Mouse (Mus musculus): Measurements from ENCODE around the gene A730071L15Rik. TPM values are rescaled to one million over a fixed set of nuclear protein-coding genes. Genes with fewer than 3 reads are reported as not detected.

Gene A730071L15Rik
- 0.74 and 1.1 TPM in 2 replicates for polyA plus RNA-seq (2014; fragmentation: Nextera tagmentation; extraction: Ambion mirVana)

GRCm38 (mm10) chr11:6199410-6200086 is at the start of gene A730071L15Rik:
Gene A730071L15Rik, plus strand, starts transcription at chr11:6200029.
- Histone ChIP-seq H3K4me1 (ENCODE audit: control insufficient read depth, insufficient read depth, low read length) (peaks cover 21% of the 10 kb centered on the region), H3K27ac (replicated peaks; ENCODE audit: low read depth, low read length) (peak within 1 kb of the TSS; percentile 97), H3K36me3 (ENCODE audit: control insufficient read depth, insufficient read depth, low read length) (peaks cover 2% of the 10 kb centered on the region; the same call in 1 of the 2 replicates), H3K27me3 (ENCODE audit: control insufficient read depth, insufficient read depth, low read length) (no peaks in the 10 kb centered on the region), H3K4me2 (ENCODE audit: low read length) (peak within 1 kb of the TSS; percentile 94), H3K4me3 (replicated peaks; ENCODE audit: low read depth, low read length) (peak within 1 kb of the TSS; percentile 99), H3K9me3 (ENCODE audit: control insufficient read depth, low read length) (no peaks in the 10 kb centered on the region), H3K9ac (replicated peaks; ENCODE audit: low read length) (peak within 1 kb of the TSS; percentile 91)
- ATAC-seq (ENCODE audit: low FRiP score, low TSS enrichment): peak; percentile 72
- 2% methylated on average over 35 of the region's 35 CpGs for WGBS
- DNase-seq: peak; percentile 25

GRCm38 (mm10) chr11:6152864-6153263 is 47.0 kb upstream of the A730071L15Rik start:
- H3K4me1 ChIP-seq (ENCODE audit: control insufficient read depth, insufficient read depth, low read length): peaks cover 5% of the 10 kb centered on the region; the same call in 1 of the 2 replicates
- WGBS: 90% methylated on average over 4 of the region's 4 CpGs
- no peak overlapping the region for H3K4me3 ChIP-seq (replicated peaks; ENCODE audit: low read depth, low read length)
- no peak for ATAC-seq (ENCODE audit: low FRiP score, low TSS enrichment)
- no peaks in the 10 kb centered on the region for H3K27me3 ChIP-seq (ENCODE audit: control insufficient read depth, insufficient read depth, low read length)
- no peaks in the 10 kb centered on the region for H3K9me3 ChIP-seq (ENCODE audit: control insufficient read depth, low read length)
- H3K27ac ChIP-seq (replicated peaks; ENCODE audit: low read depth, low read length): no peak overlapping the region
- no peak for DNase-seq
- H3K36me3 ChIP-seq (ENCODE audit: control insufficient read depth, insufficient read depth, low read length): peaks cover 16% of the 10 kb centered on the region
- H3K4me2 ChIP-seq (ENCODE audit: low read length): no peak overlapping the region
- H3K9ac ChIP-seq (replicated peaks; ENCODE audit: low read length): no peak overlapping the region

- Histone ChIP-seq H3K9ac (replicated peaks; ENCODE audit: low read length) (no peak overlapping the region), H3K27ac (replicated peaks; ENCODE audit: low read depth, low read length) (no peak overlapping the region), H3K4me2 (ENCODE audit: low read length) (no peak overlapping the region), H3K9me3 (ENCODE audit: control insufficient read depth, low read length) (no peaks in the 10 kb centered on the region), H3K27me3 (ENCODE audit: control insufficient read depth, insufficient read depth, low read length) (no peaks in the 10 kb centered on the region), H3K4me1 (ENCODE audit: control insufficient read depth, insufficient read depth, low read length) (peaks cover 5% of the 10 kb centered on the region; the same call in 1 of the 2 replicates), H3K36me3 (ENCODE audit: control insufficient read depth, insufficient read depth, low read length) (peaks cover 9% of the 10 kb centered on the region), H3K4me3 (replicated peaks; ENCODE audit: low read depth, low read length) (no peak overlapping the region)
- WGBS: 72% methylated on average over 3 of the region's 3 CpGs
- ATAC-seq (ENCODE audit: low FRiP score, low TSS enrichment) (no peak), DNase-seq (no peak)
These were observed 45.6 kb upstream of the A730071L15Rik start for GRCm38 (mm10) chr11:6154211-6154701.

GRCm38 (mm10) chr11:6156651-6157050 is 43.2 kb upstream of the A730071L15Rik start:
- no peak overlapping the region for H3K4me2 ChIP-seq (ENCODE audit: low read length)
- H3K4me3 ChIP-seq (replicated peaks; ENCODE audit: low read depth, low read length): no peak overlapping the region
- peaks cover 5% of the 10 kb centered on the region; the same call in 1 of the 2 replicates for H3K4me1 ChIP-seq (ENCODE audit: control insufficient read depth, insufficient read depth, low read length)
- no peak overlapping the region for H3K9ac ChIP-seq (replicated peaks; ENCODE audit: low read length)
- H3K9me3 ChIP-seq (ENCODE audit: control insufficient read depth, low read length): no peaks in the 10 kb centered on the region
- no peak overlapping the region for H3K27ac ChIP-seq (replicated peaks; ENCODE audit: low read depth, low read length)
- ATAC-seq (ENCODE audit: low FRiP score, low TSS enrichment): no peak
- no peak for DNase-seq
- no peaks in the 10 kb centered on the region for H3K27me3 ChIP-seq (ENCODE audit: control insufficient read depth, insufficient read depth, low read length)
- H3K36me3 ChIP-seq (ENCODE audit: control insufficient read depth, insufficient read depth, low read length): no peaks in the 10 kb centered on the region
- 73% methylated on average over 5 of the region's 5 CpGs for WGBS

- Histone ChIP-seq H3K9ac (replicated peaks; ENCODE audit: low read length) (no peak overlapping the region), H3K27ac (replicated peaks; ENCODE audit: low read depth, low read length) (no peak overlapping the region), H3K36me3 (ENCODE audit: control insufficient read depth, insufficient read depth, low read length) (no peaks in the 10 kb centered on the region), H3K27me3 (ENCODE audit: control insufficient read depth, insufficient read depth, low read length) (no peaks in the 10 kb centered on the region), H3K4me2 (ENCODE audit: low read length) (no peak overlapping the region), H3K4me3 (replicated peaks; ENCODE audit: low read depth, low read length) (no peak overlapping the region), H3K9me3 (ENCODE audit: control insufficient read depth, low read length) (no peaks in the 10 kb centered on the region), H3K4me1 (ENCODE audit: control insufficient read depth, insufficient read depth, low read length) (peaks cover 5% of the 10 kb centered on the region; the same call in 1 of the 2 replicates)
- ATAC-seq (ENCODE audit: low FRiP score, low TSS enrichment) (no peak), DNase-seq (no peak)
- 91% methylated on average over 5 of the region's 5 CpGs for WGBS
These were observed 42.7 kb upstream of the A730071L15Rik start for GRCm38 (mm10) chr11:6157119-6157518.

GRCm38 (mm10) chr11:6158515-6158914 is 41.3 kb upstream of the A730071L15Rik start:
- Histone ChIP-seq H3K9me3 (ENCODE audit: control insufficient read depth, low read length) (no peaks in the 10 kb centered on the region), H3K9ac (replicated peaks; ENCODE audit: low read length) (no peak overlapping the region), H3K27me3 (ENCODE audit: control insufficient read depth, insufficient read depth, low read length) (no peaks in the 10 kb centered on the region), H3K4me1 (ENCODE audit: control insufficient read depth, insufficient read depth, low read length) (peaks cover 5% of the 10 kb centered on the region; the same call in 1 of the 2 replicates), H3K36me3 (ENCODE audit: control insufficient read depth, insufficient read depth, low read length) (no peaks in the 10 kb centered on the region), H3K4me3 (replicated peaks; ENCODE audit: low read depth, low read length) (no peak overlapping the region), H3K27ac (replicated peaks; ENCODE audit: low read depth, low read length) (no peak overlapping the region), H3K4me2 (ENCODE audit: low read length) (no peak overlapping the region)
- WGBS: 90% methylated on average over 1 of the region's 1 CpGs
- no peak for ATAC-seq (ENCODE audit: low FRiP score, low TSS enrichment)
- DNase-seq: no peak

- Histone ChIP-seq H3K27ac (replicated peaks; ENCODE audit: low read depth, low read length) (no peak overlapping the region), H3K9me3 (ENCODE audit: control insufficient read depth, low read length) (no peaks in the 10 kb centered on the region), H3K27me3 (ENCODE audit: control insufficient read depth, insufficient read depth, low read length) (no peaks in the 10 kb centered on the region), H3K4me1 (ENCODE audit: control insufficient read depth, insufficient read depth, low read length) (no peaks in the 10 kb centered on the region; the same call in 1 of the 2 replicates), H3K4me3 (replicated peaks; ENCODE audit: low read depth, low read length) (no peak overlapping the region), H3K9ac (replicated peaks; ENCODE audit: low read length) (no peak overlapping the region), H3K4me2 (ENCODE audit: low read length) (no peak overlapping the region), H3K36me3 (ENCODE audit: control insufficient read depth, insufficient read depth, low read length) (no peaks in the 10 kb centered on the region)
- WGBS: 94% methylated on average over 4 of the region's 4 CpGs
- DNase-seq (no peak), ATAC-seq (ENCODE audit: low FRiP score, low TSS enrichment) (no peak)
These were observed 40.0 kb upstream of the A730071L15Rik start for GRCm38 (mm10) chr11:6159704-6160275.

- H3K27me3 ChIP-seq (ENCODE audit: control insufficient read depth, insufficient read depth, low read length): no peaks in the 10 kb centered on the region
- 81% methylated on average over 3 of the region's 3 CpGs for WGBS
- no peak for ATAC-seq (ENCODE audit: low FRiP score, low TSS enrichment)
These were observed 39.1 kb upstream of the A730071L15Rik start for GRCm38 (mm10) chr11:6160663-6161271.

More at GRCm38 (mm10) chr11:6160663-6161271, 39.1 kb upstream of the A730071L15Rik start:
- no peak overlapping the region for H3K4me2 ChIP-seq (ENCODE audit: low read length)
- no peaks in the 10 kb centered on the region for H3K4me1 ChIP-seq (ENCODE audit: control insufficient read depth, insufficient read depth, low read length)
- no peak overlapping the region for H3K4me3 ChIP-seq (replicated peaks; ENCODE audit: low read depth, low read length)
- no peaks in the 10 kb centered on the region for H3K9me3 ChIP-seq (ENCODE audit: control insufficient read depth, low read length)
- no peak for DNase-seq
- H3K27ac ChIP-seq (replicated peaks; ENCODE audit: low read depth, low read length): no peak overlapping the region
- no peaks in the 10 kb centered on the region for H3K36me3 ChIP-seq (ENCODE audit: control insufficient read depth, insufficient read depth, low read length)
- H3K9ac ChIP-seq (replicated peaks; ENCODE audit: low read length): no peak overlapping the region

Measured in midbrain, embryonic 14.5 days (tissue).